Mouse (Mus musculus) hematopoietic stem cell, adult 5-6 weeks (primary cell): ENCODE measurements at regions not wholly inside any gene's neighbourhood (a gene's known extent, or its start where the extent isn't known, plus 50 kb on each side); places are given as distances from the start of the nearest gene placed in this dataset.
A peak's percentile ranks its signal among the peaks of the same experiment; 100 is the strongest.

Experiments
- ATAC-seq, 2 experiments: fragments of 125-278 bp in 1 of 2; replicated peaks in 1 of 2; 2 replicates each; pipeline ENCODE4 v1.8.0; 2016 to 2017; ENCODE audit warnings: inconsistent platforms in 2 of 2, mild to moderate bottlenecking in 2 of 2, moderate number of reproducible peaks in 2 of 2, low read depth in 1 of 2, moderate TSS enrichment in 1 of 2; ENCODE audit not compliant: low FRiP score in 2 of 2, poor library complexity in 2 of 2, severe bottlenecking in 2 of 2, insufficient read depth in 1 of 2, low TSS enrichment in 1 of 2

DNA sequence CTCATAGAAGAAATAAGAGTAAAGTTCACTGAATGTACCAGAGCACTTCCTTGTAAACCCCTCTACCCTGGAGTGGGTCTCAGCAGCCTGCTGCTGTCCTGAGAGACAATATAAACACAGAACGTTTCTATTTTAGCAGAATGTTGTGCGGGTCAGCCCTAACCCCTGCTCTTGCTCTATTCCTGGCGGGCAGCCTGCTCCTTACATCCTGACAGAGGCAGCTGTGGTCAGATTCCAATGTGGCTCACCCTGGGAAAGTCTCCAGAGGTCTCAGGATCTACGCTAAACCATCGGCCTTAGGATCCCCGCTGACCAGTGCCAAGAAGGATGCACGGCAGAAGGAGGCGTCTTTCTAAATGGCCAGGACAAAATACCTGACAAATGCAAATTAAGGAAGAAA, 84.8 kb upstream of the Mgmt start:
- no peak for ATAC-seq

DNA sequence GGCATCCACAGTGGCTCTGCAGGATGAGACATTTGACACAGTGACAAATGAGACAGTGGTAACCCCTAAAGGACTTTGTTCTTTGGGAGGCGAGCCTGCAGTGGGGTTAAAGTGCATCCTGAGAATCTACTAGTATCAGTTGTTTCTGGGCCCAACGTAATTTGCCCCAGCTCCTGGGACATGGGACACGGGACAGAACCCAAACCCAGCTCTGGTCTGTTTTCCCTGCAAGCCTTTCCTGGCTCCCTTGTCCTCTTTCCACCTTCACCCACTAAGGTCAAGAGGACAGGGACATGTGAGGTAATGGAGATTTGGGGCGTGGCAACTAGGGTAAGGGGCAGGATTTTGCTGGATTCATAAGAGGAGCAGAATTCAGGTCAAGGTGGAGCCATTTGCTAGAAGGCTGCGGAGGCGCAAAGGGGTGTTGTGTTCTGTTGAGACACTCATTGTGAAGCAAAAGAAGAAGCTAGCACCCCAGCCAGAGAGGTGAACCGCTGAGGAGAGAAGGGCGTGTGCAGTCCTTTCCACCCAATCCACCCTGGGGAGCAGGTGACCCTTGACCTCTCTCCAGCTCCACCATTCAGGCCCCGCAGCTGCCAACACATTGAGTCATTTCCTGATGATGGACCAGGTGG, 80.6 kb upstream of the Mgmt start:
- no peak for ATAC-seq

DNA sequence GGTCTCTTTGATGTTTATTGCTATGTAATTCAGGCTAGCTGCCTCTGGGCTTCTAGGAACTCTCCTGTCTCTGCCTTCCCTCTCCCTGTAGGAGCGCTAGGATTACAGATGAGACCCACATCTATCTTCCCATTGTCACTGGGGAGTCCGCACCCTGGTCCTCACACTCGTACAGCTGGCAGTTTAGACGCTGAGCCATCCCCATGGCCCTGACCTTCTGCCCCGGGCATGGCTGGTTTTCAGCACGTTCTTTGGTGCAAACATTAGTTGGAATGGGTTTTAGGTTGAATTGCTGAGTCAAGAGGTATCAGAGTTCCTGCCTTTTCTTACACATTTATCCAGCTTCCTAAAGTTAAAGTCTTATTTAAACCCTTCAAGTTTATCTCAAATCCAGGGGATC, 79.7 kb upstream of the Mgmt start:
- no peak for ATAC-seq

DNA sequence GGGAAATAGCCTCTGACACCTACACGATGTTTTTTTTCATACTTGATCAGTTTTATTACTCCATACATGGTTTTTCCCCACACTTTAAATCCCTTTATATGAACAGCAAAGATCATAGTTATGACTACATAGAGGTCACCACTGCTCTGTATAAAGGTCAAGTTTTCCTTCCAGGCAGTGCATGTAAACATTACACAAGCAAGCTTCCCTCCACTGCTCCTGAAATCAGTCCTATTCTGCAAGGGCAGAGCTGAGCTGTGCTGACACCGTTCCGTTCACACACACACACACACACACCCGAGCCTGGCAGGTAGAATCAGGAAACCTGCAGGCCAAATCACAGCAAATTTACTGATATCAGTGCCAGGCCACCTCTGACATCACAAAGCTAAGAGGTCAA, 74.1 kb upstream of the Mgmt start:
- no peak for ATAC-seq

DNA sequence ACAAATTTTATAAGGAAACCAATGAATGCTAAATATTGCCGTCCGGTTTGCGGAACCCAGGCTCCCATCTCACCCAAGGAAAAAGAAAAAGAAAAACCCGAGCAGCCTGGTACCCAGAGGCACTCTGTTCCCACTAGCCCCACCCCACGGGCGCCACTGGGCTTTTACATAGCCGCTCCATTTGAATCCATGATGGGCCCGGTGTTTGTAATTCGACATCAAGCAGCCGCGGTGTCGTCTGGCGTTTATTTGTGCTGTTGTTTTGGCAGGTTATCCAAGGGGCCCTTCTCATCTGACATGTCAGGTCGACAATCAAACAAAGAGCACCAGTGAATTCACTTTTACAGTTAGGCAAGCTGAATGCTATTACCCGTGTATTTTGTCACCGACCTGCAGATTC, 68.8 kb upstream of the Mgmt start:
- ATAC-seq: no peak

DNA sequence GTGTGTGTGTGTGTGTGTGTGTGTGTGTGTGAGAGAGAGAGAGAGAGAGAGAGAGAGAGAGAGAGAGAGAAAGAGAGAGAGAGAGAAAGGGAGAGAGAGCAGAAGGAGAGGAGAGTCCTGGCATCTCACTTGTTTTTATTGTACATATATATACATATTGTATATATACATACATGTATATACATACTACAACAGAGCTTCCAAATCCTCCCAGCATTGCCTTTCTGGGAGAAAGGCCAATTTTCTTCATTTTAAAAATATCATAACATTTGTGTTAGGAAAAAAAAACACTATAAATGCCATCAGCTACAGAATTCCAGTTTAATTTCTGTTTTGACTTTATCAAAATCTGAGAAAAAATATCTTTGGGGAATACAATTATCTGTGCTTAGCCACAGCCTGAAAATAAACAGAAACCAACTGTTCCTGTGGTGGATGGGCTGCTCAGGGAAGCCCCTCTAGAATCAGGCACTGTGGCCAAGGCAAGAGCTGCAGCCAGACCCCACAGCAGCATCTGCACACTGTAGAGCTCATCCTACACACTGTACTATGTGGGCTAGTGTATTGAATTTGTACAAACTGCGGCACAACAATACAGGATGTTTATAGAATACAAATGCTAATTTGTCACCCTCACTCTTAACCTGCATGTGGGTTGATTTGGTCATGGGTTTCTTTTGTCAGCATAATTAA, 64.6 kb upstream of the Mgmt start:
- ATAC-seq: no peak

DNA sequence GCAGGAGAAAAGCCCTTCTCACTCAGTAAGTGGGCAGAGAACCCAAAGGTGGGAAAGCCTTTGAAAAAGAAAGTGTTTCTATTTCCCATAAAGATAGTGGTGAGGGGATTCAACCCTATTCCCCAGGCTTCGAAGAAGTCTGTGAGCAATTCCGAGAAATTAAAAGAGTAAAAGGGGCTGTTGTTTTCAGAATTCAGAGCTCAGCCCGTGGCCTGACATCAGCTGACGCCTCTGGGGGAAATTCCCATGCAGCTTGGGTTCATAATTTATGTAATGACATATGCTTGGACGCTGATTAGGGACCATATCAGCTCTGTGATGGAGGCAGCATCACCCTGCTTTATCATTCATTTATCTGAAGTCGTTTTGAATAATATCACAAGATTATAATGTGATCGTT, 62.0 kb upstream of the Mgmt start:
- no peak for ATAC-seq

DNA sequence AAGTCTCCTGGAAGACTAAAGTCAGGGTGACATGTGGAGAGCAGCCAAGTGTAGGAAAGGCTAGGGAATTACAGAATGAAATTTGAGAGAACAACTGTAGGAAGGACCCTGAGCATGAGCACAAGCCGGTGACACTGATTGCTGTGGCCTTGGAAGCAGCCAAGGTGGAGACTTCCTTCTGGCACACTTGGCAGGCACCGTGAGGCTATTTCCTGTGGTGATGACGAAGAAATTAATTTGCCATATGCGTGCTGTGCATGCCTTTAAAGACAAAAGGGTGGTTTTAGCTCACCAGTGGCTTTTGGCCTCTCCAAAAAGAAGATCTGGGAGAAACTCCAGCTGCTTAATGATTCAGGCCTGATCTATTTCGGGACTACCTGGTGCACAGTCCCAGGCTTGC, 55.4 kb upstream of the Mgmt start:
- peak; percentile 32 to 59; a peak in 3 of 4 replicates for ATAC-seq

DNA sequence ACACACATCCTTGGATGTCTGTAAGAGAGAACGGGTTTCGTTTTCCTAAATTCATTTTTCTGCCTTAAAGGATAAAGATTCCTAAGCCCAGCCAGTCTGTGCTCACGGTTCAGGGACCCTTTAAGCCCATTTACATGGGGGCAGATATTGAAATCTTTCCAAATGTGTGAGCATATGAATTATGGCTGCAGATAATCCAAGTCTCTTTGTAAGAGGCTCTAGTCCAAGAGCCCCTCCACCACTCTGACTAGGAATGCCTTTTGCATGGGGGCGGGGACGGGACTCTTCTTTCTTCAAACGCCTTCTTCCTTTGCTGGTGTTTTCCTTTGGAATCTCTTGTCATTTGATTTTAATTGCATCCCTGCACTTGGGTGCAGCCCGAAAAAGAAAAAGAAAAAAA, 54.2 kb upstream of the Mgmt start:
- no peak for ATAC-seq

DNA sequence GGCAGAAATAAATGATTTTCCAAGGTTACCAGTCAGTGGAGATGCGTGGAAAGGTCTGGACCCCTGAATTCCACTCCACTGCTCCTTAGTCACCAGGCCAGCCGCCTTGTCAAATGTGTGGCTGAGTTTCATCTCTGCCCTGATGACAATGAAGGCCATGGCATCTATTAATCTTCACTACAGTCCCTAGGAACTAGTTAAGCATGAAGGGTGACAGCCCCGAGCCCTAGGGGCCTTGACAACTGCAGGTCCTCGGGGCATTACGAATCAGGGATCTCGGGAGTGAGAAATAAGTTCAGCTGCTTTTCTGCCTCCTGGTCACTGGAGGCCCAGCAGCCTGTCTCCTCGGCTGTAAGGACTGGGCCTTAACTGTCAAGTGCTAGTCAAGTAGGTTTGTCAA, 51.7 kb upstream of the Mgmt start:
- no peak for ATAC-seq

DNA sequence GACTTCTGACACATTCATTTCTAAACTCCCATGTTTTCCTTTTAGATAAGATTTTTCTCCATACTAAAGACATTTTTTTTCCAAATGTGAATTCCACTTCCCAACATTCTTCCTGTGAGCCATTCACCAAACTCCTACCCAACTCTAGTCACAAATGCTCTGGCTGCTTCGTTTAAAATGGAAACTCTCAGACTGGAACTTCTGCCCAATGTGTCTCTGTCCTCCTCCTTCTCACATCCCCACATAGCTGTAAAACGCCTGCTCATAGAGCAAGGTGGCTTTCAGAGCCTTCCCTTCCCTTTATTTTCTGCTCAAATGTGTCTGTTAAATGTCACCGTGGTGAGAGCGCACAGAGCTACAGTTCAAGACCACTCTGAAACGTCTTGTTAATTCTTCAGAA, 50.1 kb upstream of the Mgmt start:
- no peak for ATAC-seq
